ENCODE assay signal across 12 mouse cellular contexts in the genomic region with DNA sequence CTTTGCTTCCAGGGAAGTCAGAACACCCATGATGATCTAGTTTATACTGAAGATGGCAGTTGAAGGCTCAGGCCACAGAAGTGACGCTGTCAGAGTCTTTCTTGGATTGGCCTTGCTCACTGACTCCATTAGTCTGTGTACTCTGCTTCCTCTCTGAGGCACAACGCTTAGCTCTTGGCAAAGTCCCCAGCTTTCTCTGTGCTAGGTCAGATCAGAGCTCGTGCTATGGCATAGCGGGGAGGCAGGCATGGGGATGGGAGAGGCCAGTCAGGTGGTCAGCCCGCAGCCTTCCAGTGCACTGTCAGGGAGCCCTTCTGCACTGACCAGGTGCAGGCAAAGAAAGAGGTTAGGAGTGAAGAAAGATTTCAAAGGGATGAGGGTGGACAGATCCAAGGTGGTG.
DNase-seq lines count a peak whose midpoint lies in the region; ATAC-seq and TF ChIP-seq lines count a peak whose summit lies in the region.
"Had no signal": no experiment of that assay in that cellular context is flagged by ENCODE, and none has a peak within 500 bp of the region (broad histone marks: within the 10 kb centered on the region; RNA-seq: fewer than 3 reads in every experiment).

No protein-coding gene starts in this region.

- peak; percentile 31 for DNase-seq in gastrocnemius, adult 2 months
- DNase-seq in gastrocnemius, postnatal 36 days, result no peak
- no peak for DNase-seq in liver, embryonic 11.5 days (ENCODE audit: low spot score)
- DNase-seq in cerebellum, adult 9-10 months, result peak; percentile 75
- DNase-seq in kidney, postnatal 25 days, result peak; percentile 68 to 88
- no peak for DNase-seq in layer of hippocampus, adult 8-10 months (ENCODE audit: low spot score in 2 of 2)
- DNase-seq in layer of hippocampus, adult 11-12 months (ENCODE audit: low spot score), result no peak
- DNase-seq: layer of hippocampus, adult 9-11 months; thymus, postnatal 36 days had no signal

- no peaks in the 10 kb centered on the region for H3K9me3 ChIP-seq in liver, embryonic 12.5 days (replicated peaks)
- H3K9me3 ChIP-seq in liver, embryonic 11.5 days (ENCODE audit: control insufficient read depth, low read length), result no peaks in the 10 kb centered on the region
- H3K9me3 ChIP-seq: limb, embryonic 10.5 days; midbrain, embryonic 15.5 days had no signal

- no peak for TF ChIP-seq CTCF in gastrocnemius, adult 2 months (IDR thresholded peaks at IDR 0.05)

- 0 out of 2 replicates have a peak, but pooled peaks have one; percentile 18 for ATAC-seq in liver, embryonic 12.5 days
- ATAC-seq in liver, embryonic 11.5 days (replicated peaks; ENCODE audit: low FRiP score), result no peak
- ATAC-seq: midbrain, embryonic 15.5 days had no signal

- H3K4me1 ChIP-seq in liver, embryonic 12.5 days, result peaks cover 12% of the 10 kb centered on the region; the same call in 1 of the 2 replicates
- peaks cover 4% of the 10 kb centered on the region; the same call in 1 of the 2 replicates for H3K4me1 ChIP-seq in liver, embryonic 11.5 days (replicated peaks; ENCODE audit: control insufficient read depth, insufficient read depth, low read length)
- H3K4me1 ChIP-seq: midbrain, embryonic 15.5 days had no signal

- H3K4me2 ChIP-seq in liver, embryonic 12.5 days, result no peak overlapping the region
- H3K4me2 ChIP-seq in liver, embryonic 11.5 days, result no peak overlapping the region
- H3K4me2 ChIP-seq: midbrain, embryonic 15.5 days had no signal

- H3K9ac ChIP-seq in liver, embryonic 12.5 days, result no peak overlapping the region
- H3K9ac ChIP-seq in liver, embryonic 11.5 days (ENCODE audit: low read depth, low read length), result no peak overlapping the region
- H3K9ac ChIP-seq: midbrain, embryonic 15.5 days had no signal

- H3K27ac ChIP-seq in gastrocnemius, adult 2 months, result no peak overlapping the region
- H3K27ac ChIP-seq in liver, embryonic 12.5 days, result no peak overlapping the region
- H3K27ac ChIP-seq in liver, embryonic 11.5 days (ENCODE audit: low read depth, low read length), result no peak overlapping the region
- H3K27ac ChIP-seq: limb, embryonic 10.5 days; midbrain, embryonic 15.5 days had no signal

- no peaks in the 10 kb centered on the region for H3K27me3 ChIP-seq in liver, embryonic 12.5 days (replicated peaks)
- H3K27me3 ChIP-seq in liver, embryonic 11.5 days (replicated peaks; ENCODE audit: control insufficient read depth, insufficient read depth, low read length), result no peaks in the 10 kb centered on the region
- H3K27me3 ChIP-seq: midbrain, embryonic 15.5 days had no signal

- intact Hi-C loops in gastrocnemius, adult 2 months (cut with DNase I), result no loop called here
- intact Hi-C loops in gastrocnemius, postnatal 36 days (cut with DNase I), result no loop called here

- no peaks in the 10 kb centered on the region for H3K36me3 ChIP-seq in liver, embryonic 12.5 days
- peaks cover 2% of the 10 kb centered on the region; the same call in 1 of the 2 replicates for H3K36me3 ChIP-seq in liver, embryonic 11.5 days (ENCODE audit: control insufficient read depth, insufficient read depth, low read length)
- H3K36me3 ChIP-seq: limb, embryonic 10.5 days; midbrain, embryonic 15.5 days had no signal

- H3K4me3 ChIP-seq in gastrocnemius, adult 2 months, result no peak overlapping the region
- H3K4me3 ChIP-seq in liver, embryonic 12.5 days, result no peak overlapping the region
- H3K4me3 ChIP-seq in liver, embryonic 11.5 days (ENCODE audit: low read depth, low read length), result no peak overlapping the region
- H3K4me3 ChIP-seq: limb, embryonic 10.5 days; midbrain, embryonic 15.5 days had no signal

- 68% methylated on average over 5 of the region's 5 CpGs for WGBS in liver, embryonic 12.5 days (ENCODE audit: insufficient replicate concordance)
- WGBS in liver, embryonic 11.5 days, result 88% methylated on average over 5 of the region's 5 CpGs

Comparison
In these comparisons a context has a peak if more than half of its experiments do, and no peak if none do; other contexts are left out.
1. DNase-seq: peak in gastrocnemius, adult 2 months (single experiment), cerebellum, adult 9-10 months (single experiment) and kidney, postnatal 25 days (2 of 2); none in gastrocnemius, postnatal 36 days (0 of 2), liver, embryonic 11.5 days (single experiment), layer of hippocampus, adult 8-10 months (0 of 2) and layer of hippocampus, adult 11-12 months (single experiment).